Mouse (Mus musculus): ENCODE results near the gene Efcab6.

Gene Efcab6

DNA sequence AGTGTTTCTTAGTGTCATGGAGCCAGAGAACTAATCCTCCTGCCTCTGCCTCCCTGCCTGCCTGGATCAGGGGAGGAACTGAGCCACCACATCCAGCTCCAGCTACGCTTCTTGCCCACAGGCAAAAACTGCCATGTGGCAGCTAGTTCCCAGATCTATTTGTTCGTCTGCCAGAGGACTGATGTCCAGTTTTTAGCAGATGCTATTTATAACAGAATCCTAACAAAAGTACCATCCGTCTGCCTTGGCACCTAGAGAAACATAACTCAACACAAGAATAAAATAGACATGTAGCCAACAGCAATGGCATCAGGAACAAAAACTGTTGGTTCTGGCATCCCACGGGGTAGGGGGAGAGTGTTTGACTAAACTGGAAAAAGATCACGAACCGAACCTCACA lies 6.3 kb downstream of the Efcab6 start:
- DNase-seq (ENCODE audit: low spot score), result no peak

DNA sequence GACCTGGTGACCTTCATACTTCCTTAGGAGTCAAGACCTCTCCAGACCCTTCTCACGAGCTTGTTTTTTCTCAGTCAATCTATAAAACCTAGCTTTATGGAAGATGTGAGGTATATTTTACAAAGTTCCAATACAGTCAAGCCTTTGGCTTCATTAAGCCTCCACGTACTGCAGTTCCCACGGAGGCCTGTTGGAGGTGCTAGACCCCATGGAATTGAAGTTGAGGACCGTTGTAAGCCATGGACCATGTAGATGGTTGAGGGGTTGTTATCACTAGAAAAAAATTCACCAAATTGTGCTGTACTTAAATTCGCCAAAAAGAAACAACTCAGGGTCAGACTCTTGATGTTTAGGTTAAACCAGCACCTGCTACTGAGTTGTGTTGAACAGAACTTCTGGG lies 9.1 kb downstream of the Efcab6 start:
- DNase-seq (ENCODE audit: low spot score), result no peak

DNA sequence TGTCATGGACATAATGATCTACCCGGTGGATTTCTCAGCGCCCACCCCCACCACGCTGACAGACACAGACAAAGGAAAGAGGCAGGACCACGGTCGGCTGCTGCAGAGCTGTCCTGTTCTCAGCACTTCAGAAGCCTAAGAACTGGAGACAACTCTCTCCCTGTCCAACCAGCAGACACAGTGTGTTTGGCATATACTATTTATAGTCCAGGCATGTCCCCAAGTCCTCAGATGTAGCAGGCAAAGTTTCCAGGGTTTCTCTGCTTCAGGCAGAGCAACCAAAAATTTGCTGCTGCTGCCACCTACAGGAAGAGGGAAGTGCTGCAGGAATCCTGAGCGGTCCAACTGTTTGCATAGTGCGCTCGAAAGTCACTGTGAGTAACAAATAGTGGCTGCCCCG lies 11.3 kb downstream of the Efcab6 start:
- peak; percentile 16 for DNase-seq (ENCODE audit: low spot score)

DNA sequence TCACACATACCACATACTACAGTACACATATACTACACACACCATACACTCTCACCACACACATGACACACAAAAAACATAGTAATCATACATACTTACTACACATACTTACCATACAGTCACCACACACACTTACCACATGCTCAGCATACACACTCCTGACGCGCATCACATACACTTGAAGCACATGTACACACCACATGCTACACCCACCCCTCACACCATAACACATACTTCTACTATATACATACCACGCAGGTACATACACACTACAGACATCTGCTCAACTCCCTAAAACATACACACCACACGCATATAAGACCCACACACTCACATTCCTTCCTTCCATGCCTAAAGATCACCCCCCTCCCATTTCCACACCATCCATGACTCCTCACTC lies 11.9 kb downstream of the Efcab6 start:
- DNase-seq (ENCODE audit: low spot score), result no peak

DNA sequence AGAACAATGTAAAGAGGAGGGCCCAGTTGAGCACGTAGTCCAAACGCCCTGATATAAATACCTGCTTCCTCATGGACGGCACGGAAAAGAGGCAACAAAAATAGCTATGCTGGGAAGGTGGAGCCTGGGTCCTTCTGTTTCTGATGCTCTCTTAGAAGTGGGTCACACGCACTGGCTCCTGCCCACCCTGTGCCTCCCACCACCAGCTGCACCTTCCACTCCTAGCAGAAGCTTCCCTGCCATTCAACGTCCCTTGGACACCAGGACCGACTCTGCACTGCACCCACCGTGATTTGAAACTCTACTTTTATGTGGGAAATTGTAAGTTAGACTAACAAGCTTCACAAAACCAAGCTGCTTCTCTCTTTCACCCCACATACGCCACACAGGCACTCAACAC lies 12.8 kb downstream of the Efcab6 start:
- DNase-seq (ENCODE audit: low spot score), result no peak

DNA sequence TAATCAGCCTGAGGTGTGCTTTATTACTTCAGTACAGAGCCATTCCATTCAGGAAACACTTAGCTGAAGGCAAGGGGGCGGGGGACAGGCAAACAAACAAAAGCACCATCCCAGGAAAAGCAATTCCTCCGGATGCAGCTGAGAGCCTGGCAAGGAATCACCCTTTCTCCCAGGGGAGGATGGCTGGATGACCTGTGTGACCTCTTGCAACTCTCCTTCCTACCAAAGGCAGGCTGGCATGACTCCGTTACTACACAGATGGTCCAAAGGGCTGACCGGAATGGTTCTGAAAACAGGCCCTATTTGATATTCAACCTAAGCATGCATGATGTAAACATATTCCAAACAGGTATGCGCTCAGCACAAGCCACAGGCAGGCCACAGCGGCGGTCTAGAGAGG lies 15.6 kb downstream of the Efcab6 start:
- no peak for DNase-seq (ENCODE audit: low spot score)

DNA sequence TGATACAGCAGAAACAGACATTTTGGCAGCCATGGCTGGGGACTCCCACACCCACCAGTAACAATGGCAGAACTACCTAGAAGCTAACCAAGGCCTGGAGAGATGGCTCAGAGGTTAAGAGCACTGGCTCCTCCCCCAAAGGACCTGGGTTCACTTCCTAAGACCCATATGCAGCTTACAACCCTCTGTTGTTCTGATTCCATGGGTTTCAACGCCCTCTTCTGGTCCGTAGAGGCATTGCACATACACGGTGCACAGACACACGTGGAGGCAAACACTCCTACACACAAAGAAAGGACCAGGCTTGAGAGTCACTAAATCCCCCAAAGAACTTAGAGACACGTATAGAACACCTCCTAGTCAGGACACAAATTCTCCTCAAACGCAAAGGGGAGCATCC lies 19.6 kb downstream of the Efcab6 start:
- DNase-seq (ENCODE audit: low spot score), result no peak

DNA sequence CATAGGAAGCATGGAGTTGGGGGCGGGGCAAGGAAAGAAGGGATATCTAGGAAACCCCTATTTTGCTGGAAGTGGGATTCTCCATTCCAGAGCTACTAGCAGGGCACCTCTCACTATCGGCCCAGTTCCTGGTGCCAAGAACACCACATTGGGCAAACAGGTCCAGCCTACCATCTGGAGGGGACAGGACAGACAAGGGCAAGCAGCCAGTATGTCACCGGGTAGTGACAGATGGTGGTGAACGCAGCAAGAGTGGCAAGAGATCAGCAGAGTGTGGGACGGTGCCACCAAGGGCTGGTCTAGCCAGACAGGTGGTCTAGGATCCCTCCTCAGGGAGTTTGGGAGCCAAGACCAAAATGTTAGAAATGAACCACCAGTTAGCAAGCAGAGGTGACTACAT lies 28.1 kb downstream of the Efcab6 start:
- DNase-seq (ENCODE audit: low spot score), result no peak

DNA sequence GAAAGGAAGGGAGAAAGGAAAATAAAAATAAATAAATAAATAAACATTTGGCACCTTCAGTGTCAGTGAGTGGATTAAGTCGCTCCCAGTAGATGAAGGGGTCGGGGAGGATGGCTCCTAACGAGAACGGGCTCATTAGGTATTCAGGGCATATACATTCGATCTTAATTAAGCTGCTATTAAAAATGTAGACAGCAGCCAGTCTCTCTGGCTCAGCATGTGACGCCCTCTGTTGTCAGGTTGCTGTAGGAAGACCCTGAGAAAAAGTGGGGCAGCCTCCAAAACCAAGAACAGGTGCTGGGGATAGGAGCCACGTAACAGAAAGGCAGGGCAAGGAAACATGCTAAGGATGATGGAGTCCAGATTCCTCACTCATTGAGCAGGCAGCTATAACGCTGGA lies 39.5 kb downstream of the Efcab6 start:
- no peak for DNase-seq (ENCODE audit: low spot score)

DNA sequence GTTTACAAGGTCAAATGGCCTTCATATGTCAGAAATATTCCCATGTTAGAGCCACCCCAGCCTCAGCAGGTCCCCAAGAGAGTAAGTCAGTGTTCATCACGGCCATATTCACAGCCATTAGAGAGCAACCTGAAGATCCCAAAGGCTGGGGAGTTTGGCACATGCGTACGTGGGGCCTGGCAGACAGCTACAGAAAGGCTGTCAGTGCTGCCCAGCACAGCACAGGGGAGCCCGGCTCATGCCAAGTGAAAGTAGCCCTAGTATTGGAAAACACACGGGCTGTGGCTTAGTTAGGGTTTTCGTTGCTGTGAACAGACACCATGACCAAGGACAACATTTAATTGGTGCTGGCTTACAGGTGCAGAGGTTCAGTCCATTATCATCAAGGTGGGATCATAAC lies 40.3 kb downstream of the Efcab6 start:
- no peak for DNase-seq (ENCODE audit: low spot score)

DNA sequence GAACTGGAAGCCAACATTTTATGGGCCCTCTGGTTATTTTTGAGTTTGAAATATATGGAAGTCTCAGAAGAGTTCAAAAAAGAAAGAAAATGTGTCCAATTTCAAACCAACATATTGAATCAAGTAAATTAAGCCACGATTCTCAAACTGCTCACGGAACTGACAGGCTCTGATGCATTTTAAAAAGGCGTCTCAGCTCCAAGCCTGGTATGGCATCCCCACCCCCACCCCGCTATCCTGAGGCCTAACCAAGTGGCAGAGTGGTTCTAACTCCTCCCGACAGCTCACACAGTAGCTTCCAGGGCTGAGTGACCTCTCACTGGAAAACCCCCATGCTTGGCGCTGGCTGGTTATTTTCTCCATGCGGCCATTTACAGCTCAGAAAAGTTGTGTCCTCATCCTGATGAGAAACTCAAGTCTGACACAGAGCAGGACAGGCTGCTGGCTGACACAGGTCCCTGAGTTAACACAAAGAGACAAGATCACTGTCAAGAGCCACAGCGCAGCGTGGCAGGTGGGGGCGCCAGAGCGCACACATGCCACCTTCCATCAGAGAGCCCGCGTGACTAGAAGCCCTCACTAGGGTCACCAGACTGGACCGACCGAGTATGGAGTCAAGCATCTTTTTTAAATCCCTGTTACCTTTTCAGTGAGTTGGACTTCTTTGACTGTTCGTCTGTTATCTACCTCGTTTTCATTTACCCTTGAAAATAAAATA lies 55.7 kb downstream of the Efcab6 start:
- no peak for DNase-seq (ENCODE audit: low spot score)

DNA sequence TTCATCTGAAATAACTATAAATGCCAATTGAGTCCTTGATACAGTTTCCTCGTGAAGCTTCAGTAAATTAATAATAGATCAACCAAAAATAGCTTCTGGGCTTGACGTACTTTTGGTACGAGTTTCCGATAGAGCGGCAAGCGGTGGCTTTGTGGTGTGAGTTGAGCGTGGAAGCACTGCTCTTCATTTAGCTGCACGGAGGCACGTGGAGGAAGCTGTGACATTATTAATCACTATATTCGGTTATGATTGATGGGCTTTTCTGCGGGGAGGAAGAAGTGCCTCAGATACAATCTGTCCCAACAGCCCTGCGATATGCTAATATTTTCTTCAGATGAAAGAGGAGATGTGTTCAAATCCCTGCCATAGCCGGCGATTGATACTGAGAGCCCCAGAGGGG lies 60.9 kb downstream of the Efcab6 start:
- no peak for DNase-seq (ENCODE audit: low spot score)

DNA sequence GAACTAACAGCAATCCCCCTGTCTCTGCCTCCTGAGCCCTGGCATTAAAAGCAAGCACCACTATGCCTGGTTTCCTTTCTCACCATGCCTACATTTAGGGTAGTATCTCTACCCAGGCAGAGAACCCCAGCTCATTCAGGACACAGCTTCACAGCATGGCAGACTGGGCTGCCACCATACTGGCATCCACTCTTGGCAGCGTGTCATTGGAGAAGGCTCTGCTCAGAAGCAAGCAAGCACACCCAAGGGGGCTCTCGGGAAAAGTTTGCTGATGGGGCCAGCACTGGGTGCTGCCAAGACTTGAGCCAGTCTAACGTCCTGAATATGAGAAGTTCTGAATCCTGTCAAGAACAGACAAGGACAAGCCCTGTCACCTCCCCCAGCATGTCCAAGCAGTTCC lies 66.1 kb downstream of the Efcab6 start:
- no peak for DNase-seq (ENCODE audit: low spot score)

DNA sequence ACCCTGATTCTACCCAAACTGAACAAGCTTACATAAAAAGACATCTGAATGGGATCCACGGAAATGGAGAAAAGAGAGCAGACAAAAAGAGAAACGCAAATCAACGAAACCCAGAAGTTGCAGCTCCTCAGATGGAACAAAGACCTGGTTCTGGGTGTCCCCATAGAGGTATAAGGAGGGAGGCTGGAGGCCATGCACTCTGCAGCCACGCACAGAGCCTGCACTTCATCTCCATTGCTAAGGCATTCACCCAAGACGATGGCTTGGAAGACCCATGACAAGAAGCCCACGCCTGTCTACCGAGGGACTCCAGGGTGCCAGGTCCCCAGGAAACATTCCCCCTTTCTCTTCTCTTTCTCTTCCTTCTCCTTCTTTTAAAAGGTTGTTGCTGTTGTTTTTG lies 66.6 kb downstream of the Efcab6 start:
- no peak for DNase-seq (ENCODE audit: low spot score)

DNA sequence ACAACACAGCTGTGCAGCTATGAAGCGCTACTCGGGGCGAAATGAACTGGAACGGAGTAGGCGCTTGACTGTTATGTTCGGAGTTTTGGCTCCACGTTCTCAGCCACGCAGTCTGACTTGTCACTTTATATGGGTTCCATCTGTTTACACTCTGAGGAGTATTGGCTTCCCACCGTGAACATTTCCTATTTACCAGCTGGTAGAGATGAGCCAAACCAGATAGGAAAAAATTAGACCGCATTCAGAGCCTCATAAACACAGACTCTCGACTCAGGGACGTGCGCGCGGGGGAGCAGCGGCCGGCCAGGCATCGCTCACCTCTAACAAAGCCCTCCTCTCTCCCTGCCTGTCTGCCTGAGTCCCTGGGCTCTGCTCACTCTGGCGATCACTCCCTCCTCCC lies 67.1 kb downstream of the Efcab6 start:
- DNase-seq (ENCODE audit: low spot score), result no peak

DNA sequence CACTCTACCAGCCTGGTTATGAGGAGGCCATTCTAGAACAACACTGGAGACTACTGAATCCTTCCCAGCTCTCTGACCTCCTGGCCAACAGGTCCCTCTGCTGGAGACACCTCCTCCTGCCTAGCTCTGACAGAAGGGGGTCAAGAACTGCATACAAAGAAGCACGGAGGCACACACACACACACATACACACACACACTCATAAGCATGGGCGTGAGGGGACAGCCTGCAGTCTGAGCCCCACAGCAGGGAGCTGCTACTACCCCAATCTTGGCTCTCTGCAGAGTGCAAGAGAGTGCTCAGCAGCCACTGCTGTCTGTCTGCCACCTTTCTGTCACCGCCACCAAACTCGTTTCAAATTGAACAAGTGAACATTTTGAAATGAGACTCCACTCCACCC lies 67.6 kb downstream of the Efcab6 start:
- no peak for DNase-seq (ENCODE audit: low spot score)

DNA sequence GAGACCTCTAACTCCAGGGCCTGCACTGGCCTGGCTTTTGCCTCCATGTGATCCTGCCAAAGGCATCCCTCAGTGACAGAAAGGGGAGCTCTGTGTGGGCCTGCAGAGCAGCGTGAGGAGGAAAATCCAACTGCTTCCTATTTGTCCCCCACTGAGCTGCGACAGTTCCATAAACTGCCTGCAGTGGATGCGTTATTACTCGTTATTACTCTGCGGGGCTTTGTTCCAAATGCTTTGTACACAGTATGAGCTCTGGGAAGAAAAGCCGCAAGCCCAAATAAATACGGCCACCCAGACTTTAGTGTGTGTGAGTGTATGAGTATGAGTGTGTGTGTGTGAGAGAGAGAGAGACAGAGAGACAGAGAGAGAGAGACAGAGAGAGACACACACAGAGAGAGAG lies 68.3 kb downstream of the Efcab6 start:
- DNase-seq (ENCODE audit: low spot score), result no peak

DNA sequence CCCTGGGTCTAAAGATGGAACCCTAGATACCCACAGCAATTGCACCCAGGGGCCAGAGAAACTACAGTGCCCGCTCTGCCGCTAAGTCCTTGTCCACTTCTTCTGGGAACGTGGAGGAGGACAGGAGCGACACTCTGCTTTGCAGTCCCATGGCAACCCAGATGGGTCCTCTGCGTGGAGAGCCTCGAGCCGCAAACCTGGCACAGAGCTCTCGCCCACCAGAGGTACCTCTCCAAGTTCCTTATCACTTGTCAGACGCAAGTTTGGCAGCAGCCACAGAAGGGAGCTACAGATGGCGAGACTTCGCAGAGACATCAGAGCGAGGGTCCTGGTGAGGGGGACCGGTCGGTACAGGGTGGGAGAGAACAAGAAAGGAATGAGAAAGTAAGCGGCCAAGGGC lies 73.0 kb downstream of the Efcab6 start:
- DNase-seq (ENCODE audit: low spot score), result no peak

DNA sequence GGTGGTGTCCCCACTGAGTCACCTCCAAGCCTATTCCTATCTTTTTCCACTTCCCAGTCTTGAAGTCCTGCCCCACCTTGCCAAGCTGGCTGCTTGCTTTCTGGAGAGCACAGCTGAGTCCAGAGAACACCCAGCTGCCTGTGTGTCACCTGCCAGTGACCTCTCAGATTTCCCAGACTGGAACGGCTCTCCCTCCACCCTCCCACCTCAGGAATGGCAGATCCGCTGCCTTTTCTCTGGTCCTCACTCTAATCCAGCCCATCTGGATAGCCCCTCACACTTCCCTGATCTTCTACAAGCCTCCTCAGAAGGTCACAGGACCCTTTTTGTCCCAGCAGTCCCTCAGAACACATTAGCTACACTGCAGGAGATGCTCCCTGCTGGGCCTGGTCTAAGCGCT lies 73.7 kb downstream of the Efcab6 start:
- DNase-seq (ENCODE audit: low spot score), result no peak

DNA sequence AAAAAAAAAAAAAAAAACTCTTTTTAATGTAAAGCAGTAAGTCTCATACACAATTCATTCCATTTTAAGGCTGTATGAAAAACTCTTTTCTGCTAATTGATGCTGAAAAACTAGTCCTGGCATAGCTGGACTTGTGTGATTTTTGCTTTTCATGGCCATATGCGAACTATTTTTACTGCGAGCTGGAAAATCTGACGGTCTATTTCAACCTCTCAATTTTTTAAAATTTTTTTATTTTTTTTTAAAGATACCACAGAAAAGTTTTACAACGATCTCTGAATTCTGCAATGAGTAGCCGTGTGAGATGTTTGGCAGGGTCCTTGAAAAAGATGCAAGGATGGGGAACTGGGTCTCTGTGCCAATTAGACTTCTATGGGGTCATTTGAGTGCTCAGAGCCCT lies 75.9 kb downstream of the Efcab6 start:
- DNase-seq (ENCODE audit: low spot score), result no peak

DNA sequence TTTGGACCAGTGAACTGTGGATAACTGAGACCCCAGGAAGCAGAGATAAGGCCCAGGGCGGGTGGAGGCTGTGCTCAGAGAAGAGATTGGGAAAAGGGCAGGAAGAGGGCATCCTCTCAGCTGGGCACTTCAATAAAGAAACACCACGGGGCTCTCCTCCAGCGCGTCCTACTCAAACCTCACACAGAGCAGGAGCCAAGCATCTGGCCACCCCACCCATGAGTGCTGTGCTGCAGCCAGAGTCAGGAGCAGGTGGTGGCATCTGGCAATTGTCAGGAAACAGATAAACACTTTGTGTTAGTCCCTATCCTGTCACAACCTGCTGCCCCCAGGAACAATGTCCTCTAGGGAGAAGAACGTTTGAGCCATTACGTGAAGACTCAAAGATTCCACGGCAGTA lies 77.1 kb downstream of the Efcab6 start:
- no peak for DNase-seq (ENCODE audit: low spot score)

DNA sequence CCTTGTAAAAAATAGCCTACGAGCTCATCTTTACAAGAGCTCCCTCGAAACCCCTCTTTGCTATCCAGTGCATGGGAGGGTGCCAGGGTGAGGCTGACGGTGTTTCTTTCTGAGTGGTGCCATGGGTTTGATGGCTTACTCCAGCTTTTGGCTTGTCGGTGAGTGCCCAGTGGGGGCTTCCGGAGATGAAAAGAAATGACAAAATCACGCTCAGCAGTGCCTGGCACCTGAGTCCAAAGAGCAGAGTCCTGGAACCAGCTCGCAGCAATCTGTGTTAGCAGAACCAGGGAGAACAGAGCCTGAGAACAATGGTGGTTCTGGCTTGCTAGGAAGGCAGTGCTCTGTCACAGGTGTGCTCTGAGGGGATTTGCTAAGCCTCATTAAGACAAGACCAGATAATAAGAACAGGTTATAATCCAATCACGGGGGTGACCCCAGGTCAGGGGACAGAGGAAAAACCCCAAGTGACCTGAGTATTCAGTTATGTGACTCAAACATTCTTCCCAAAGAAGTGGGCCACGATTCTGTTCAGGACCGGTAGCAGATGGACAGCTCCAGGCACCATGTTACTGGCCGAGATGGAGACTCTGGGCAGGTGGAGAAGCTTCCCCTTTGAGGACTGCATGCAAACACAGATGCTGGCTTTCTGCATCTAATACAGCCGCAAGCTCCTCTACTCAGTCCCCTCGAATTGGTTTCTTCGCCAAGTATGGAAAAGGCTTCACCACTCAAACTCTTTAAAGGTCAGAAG lies 82.8 kb downstream of the Efcab6 start:
- no peak for DNase-seq (ENCODE audit: low spot score)

DNA sequence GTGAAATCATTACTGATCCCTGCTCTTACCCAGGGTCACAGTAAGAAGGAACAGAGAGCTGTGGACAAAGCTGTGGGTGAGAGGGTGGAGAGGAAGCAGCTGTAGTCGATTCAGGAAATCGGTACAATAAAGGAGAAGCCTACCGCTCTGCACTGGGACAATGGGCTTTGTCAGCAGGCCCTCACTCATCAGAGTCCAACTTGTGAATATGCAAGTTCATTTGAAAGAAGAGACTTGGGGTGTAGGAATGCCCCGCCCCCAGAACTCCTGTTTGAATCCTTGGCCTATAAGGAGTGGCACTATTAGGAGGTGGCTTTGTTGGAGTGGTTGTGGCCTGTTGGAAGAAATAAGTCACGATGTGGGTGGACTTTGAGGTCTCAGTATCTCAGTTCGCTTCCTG lies 86.3 kb downstream of the Efcab6 start:
- DNase-seq (ENCODE audit: low spot score), result no peak

DNA sequence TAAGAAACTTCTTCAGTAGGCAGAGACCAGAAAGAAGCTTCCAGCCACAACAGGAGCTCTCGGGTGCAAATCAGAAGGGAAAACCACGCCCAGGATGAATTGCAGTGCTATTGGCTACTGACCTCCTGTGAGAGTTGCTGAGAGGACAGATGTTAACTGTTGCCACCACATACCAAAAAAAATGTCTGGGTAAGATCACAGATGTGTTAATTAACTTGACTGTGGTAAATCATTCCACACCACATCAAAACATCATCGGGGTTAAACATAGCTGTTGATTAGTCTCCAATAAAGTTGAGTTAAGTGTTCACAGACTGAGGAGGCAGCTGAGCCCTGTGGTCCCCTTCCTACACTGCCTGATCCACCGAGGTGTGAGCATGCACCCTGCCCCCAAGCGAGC lies 88.1 kb downstream of the Efcab6 start:
- no peak for DNase-seq (ENCODE audit: low spot score)

All from c-Kit-positive CD71-positive TER-119-positive erythroid progenitor cells, embryonic 14.5 days (primary cell).